Mouse (Mus musculus) myocyte (in vitro differentiated cells): Measurements from ENCODE around the gene Mfap5. TPM values are rescaled to one million over a fixed set of nuclear protein-coding genes. Genes with fewer than 3 reads are reported as not detected.
A peak's percentile ranks its signal among the peaks of the same experiment; 100 is the strongest.
"Not testable (repeated sequence)": the region's sequence is repeated elsewhere in the genome, so short reads cannot be mapped to it uniquely, and the experiment has no call there.

Experiments used
- H3K27me3 ChIP-seq: one replicate; pipeline ENCODE4 v1.6.1; 2011; ENCODE audit not compliant: control insufficient read depth, insufficient read depth, insufficient read length
- H3K36me3 ChIP-seq: one replicate; pipeline ENCODE4 v1.6.1; 2011; ENCODE audit not compliant: control insufficient read depth, insufficient read depth
- H3K4me2 ChIP-seq: one replicate; pipeline ENCODE4 v1.6.1; 2011; ENCODE audit warnings: low read depth, control low read depth
- H3K4me3 ChIP-seq: one replicate; pipeline ENCODE4 v1.5.1; 2011; ENCODE audit warnings: mild to moderate bottlenecking, control low read depth, moderate library complexity
- H3K79me2 ChIP-seq: one replicate; pipeline ENCODE4 v1.6.1; 2011; ENCODE audit not compliant: control insufficient read depth, insufficient read depth
- H3ac ChIP-seq: one replicate; pipeline ENCODE4 v1.6.1; 2011; ENCODE audit not compliant: control insufficient read depth, insufficient read length
- CEBPB ChIP-seq: IDR thresholded peaks from 2 replicates; pipeline ENCODE4 v1.6.1; 2011; ENCODE audit warnings: mild to moderate bottlenecking, moderate library complexity; ENCODE audit not compliant: poor library complexity, insufficient read depth, severe bottlenecking
- E2F4 ChIP-seq: IDR thresholded peaks from one replicate; pipeline ENCODE4 v1.6.1; 2011; ENCODE audit warnings: mild to moderate bottlenecking, control low read depth, moderate library complexity; ENCODE audit not compliant: insufficient read depth
- MAX ChIP-seq: IDR thresholded peaks from one replicate; pipeline ENCODE4 v1.6.1; 2011; ENCODE audit warnings: low read depth, mild to moderate bottlenecking, control low read depth
- MYOD1 ChIP-seq, 3 experiments: IDR thresholded peaks; one replicate each; pipeline ENCODE4 v1.6.1; 2011; ENCODE audit warnings: control low read depth in 2 of 3, low read depth in 2 of 3, mild to moderate bottlenecking in 2 of 3, moderate library complexity in 1 of 3; ENCODE audit not compliant: insufficient read length in 2 of 3, control insufficient read depth in 1 of 3
- MYOG ChIP-seq, 3 experiments: IDR thresholded peaks; one replicate each; pipeline ENCODE4 v1.6.1; 2011; ENCODE audit warnings: control low read depth in 2 of 3, low read depth in 2 of 3, mild to moderate bottlenecking in 2 of 3; ENCODE audit not compliant: insufficient read length in 2 of 3, control insufficient read depth in 1 of 3, insufficient read depth in 1 of 3
- POLR2A ChIP-seq: IDR thresholded peaks from one replicate; pipeline ENCODE4 v1.6.1; 2011; ENCODE audit warnings: low read depth, mild to moderate bottlenecking, control low read depth, moderate library complexity; ENCODE audit not compliant: insufficient read length
- POLR2AphosphoS2 ChIP-seq: IDR thresholded peaks from one replicate; pipeline ENCODE4 v1.6.1; 2011; ENCODE audit warnings: low read depth, control low read depth; ENCODE audit not compliant: insufficient read length
- REST ChIP-seq: IDR thresholded peaks from one replicate; pipeline ENCODE4 v1.6.1; 2011; ENCODE audit warnings: mild to moderate bottlenecking, control low read depth, moderate library complexity; ENCODE audit not compliant: insufficient read depth, insufficient read length
- SRF ChIP-seq: IDR thresholded peaks from one replicate; pipeline ENCODE4 v1.6.1; 2011; ENCODE audit warnings: low read depth; ENCODE audit not compliant: control insufficient read depth, insufficient read length
- TCF12 ChIP-seq: IDR thresholded peaks from one replicate; pipeline ENCODE4 v1.6.1; 2011; ENCODE audit warnings: mild to moderate bottlenecking, control low read depth; ENCODE audit not compliant: poor library complexity, insufficient read depth, severe bottlenecking
- TCF3 ChIP-seq: IDR thresholded peaks from one replicate; pipeline ENCODE4 v1.6.1; 2011; ENCODE audit warnings: low read depth, control low read depth; ENCODE audit not compliant: insufficient read length
- USF1 ChIP-seq: IDR thresholded peaks from one replicate; pipeline ENCODE4 v1.6.1; 2011; ENCODE audit warnings: low read depth, mild to moderate bottlenecking, control low read depth, moderate library complexity
- polyA plus RNA-seq: library from polyadenylated mRNA; unstranded; fragments of >200 nt; fragmentation: generic; extraction: Trizol; gene quantifications from one replicate; pipeline ENCODE4 v1.2.1, GENCODE M21; 2012; ENCODE audit warnings: missing spikeins

The Mfap5 gene
- polyA plus RNA-seq, 1 experiment: 0.98 TPM

GRCm38 (mm10) chr6:122569113-122569512 lies 63.5 kb downstream of the Mfap5 start:
- Histone ChIP-seq H3K4me3 (no peak overlapping the region), H3K27me3 (no peaks in the 10 kb centered on the region), H3K4me2 (no peak overlapping the region), H3K36me3 (no peaks in the 10 kb centered on the region), H3K79me2 (no peaks in the 10 kb centered on the region), H3ac (no peak overlapping the region)
- TF ChIP-seq CEBPB (no peak), USF1 (no peak), MAX (no peak), E2F4 (no peak), MYOG (IDR thresholded peaks at IDR 0.05; ENCODE audit: control insufficient read depth in 1 of 3, insufficient read depth in 1 of 3, insufficient read length in 2 of 3, low read depth in 2 of 3) (no peak), REST (no peak), POLR2AphosphoS2 (no peak), MYOD1 (IDR thresholded peaks at IDR 0.05; ENCODE audit: control insufficient read depth in 1 of 3, insufficient read length in 2 of 3, low read depth in 2 of 3) (no peak), TCF3 (no peak), SRF (no peak), TCF12 (no peak), POLR2A (no peak)

- no peak overlapping the region for H3ac ChIP-seq
- H3K36me3 ChIP-seq: no peaks in the 10 kb centered on the region
- H3K79me2 ChIP-seq: no peaks in the 10 kb centered on the region
- H3K27me3 ChIP-seq: no peaks in the 10 kb centered on the region
- no peak overlapping the region for H3K4me3 ChIP-seq
- TF ChIP-seq POLR2AphosphoS2 (no peak), REST (no peak), CEBPB (no peak), E2F4 (no peak), MYOD1 (IDR thresholded peaks at IDR 0.05; ENCODE audit: control insufficient read depth in 1 of 3, insufficient read length in 2 of 3, low read depth in 2 of 3) (no peak), TCF12 (no peak), MYOG (IDR thresholded peaks at IDR 0.05; ENCODE audit: control insufficient read depth in 1 of 3, insufficient read depth in 1 of 3, insufficient read length in 2 of 3, low read depth in 2 of 3) (no peak)
- H3K4me2 ChIP-seq: no peak overlapping the region
Measured at GRCm38 (mm10) chr6:122569762-122570161, 64.1 kb downstream of the Mfap5 start.

DNA sequence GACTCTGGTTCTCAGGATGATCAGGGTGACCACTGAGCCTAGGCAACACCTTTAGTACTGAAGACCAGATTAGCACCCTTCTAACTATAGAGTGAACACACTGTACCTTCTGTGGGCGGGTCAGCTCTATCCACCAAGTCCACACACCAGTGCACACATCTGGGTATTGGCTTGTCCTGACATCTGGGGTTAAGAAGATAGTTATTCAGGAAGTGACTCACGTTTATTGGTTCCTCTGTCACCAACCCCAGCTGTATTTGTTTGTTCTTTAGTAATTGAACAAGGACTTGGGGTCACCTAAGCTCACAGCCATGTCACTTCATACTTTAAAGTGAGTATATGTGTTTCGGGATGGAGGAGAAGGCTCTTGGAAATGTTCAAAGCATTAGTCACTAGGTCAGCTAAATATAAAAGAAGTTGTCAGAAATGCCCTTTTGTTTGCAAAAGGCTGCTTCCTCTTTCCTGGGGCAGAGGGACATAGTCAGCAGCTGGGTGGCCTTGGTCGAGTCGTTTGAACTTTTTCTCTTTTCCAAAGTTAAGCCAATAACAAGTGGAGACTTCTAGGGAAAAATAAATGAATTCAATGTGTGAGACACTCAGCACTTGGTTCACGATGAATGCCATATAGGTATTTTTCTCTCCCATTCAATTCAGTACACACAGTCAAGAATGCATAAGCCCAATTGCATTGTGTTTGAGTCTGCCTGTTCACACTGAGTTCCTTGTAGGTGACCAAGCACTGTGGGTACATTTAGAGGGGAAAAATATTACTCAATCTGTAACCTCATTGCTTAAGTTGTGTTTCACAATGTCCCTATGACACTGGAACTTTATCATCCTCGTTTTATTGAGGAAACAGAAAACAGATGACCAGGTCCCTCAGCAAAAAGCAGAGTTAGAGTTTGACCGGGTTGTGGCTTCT lies 65.3 kb downstream of the Mfap5 start:
- H3K36me3 ChIP-seq: no peaks in the 10 kb centered on the region
- H3K4me3 ChIP-seq: no peak overlapping the region
- no peaks in the 10 kb centered on the region for H3K79me2 ChIP-seq
- H3ac ChIP-seq: no peak overlapping the region
- no peaks in the 10 kb centered on the region for H3K27me3 ChIP-seq
- peak; percentile 11; the same call in 1 of the 2 replicates for TF ChIP-seq CEBPB
- no peak for TF ChIP-seq MYOD1 (IDR thresholded peaks at IDR 0.05; ENCODE audit: control insufficient read depth in 1 of 3, insufficient read length in 2 of 3, low read depth in 2 of 3)
- TF ChIP-seq MAX: no peak
- no peak for TF ChIP-seq TCF3
- no peak overlapping the region for H3K4me2 ChIP-seq

DNA sequence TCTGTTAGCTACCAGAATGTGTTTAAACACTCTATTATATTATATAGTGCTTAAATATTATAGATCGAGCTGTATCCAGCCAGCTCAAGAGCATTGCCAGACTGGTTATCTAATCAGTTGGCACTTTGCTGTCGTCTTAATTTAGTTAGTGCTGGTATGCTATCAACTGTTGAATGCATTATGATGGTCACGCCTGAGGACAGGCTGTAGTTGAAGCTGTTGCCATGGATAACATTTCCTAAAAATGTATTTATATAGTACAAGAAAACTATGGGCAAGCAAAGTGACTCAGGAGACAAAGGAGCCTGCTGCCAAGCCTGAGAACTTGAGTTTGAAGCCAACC lies 65.9 kb downstream of the Mfap5 start:
- H3K4me2 ChIP-seq: no peak overlapping the region
- no peaks in the 10 kb centered on the region for H3K36me3 ChIP-seq
- H3ac ChIP-seq: no peak overlapping the region
- no peak overlapping the region for H3K4me3 ChIP-seq
- no peaks in the 10 kb centered on the region for H3K79me2 ChIP-seq
- TF ChIP-seq E2F4: no peak
- no peak for TF ChIP-seq REST
- no peak for TF ChIP-seq MYOG (IDR thresholded peaks at IDR 0.05; ENCODE audit: control insufficient read depth in 1 of 3, insufficient read depth in 1 of 3, insufficient read length in 2 of 3, low read depth in 2 of 3)
- no peak for TF ChIP-seq POLR2A
- TF ChIP-seq TCF12: no peak
- no peaks in the 10 kb centered on the region for H3K27me3 ChIP-seq

GRCm38 (mm10) chr6:122575037-122575436 lies 69.4 kb downstream of the Mfap5 start:
- not testable (repeated sequence) for H3K4me3 ChIP-seq, H3K36me3 ChIP-seq, H3ac ChIP-seq, H3K27me3 ChIP-seq, H3K4me2 ChIP-seq, H3K79me2 ChIP-seq
